Mouse (Mus musculus) E14TG2a.4 (cell line): ENCODE results near the gene Zfp114.

Source experiments
- CTCF ChIP-seq: conservative IDR thresholded peaks from 2 replicates; pipeline ENCODE4 v1.5.1; 2014; ENCODE audit warnings: low read length
- NANOG ChIP-seq: IDR thresholded peaks from 2 replicates; pipeline ENCODE4 v1.6.1; 2014; ENCODE audit warnings: borderline replicate concordance, low read length, mixed read lengths

- TF ChIP-seq CTCF: no peak
- TF ChIP-seq NANOG: no peak
Observed at GRCm38 (mm10) chr7:24133425-24133995, 41.4 kb upstream of the Zfp114 start.
